21 mouse cellular contexts compared by ENCODE assay signal in the genomic region with DNA sequence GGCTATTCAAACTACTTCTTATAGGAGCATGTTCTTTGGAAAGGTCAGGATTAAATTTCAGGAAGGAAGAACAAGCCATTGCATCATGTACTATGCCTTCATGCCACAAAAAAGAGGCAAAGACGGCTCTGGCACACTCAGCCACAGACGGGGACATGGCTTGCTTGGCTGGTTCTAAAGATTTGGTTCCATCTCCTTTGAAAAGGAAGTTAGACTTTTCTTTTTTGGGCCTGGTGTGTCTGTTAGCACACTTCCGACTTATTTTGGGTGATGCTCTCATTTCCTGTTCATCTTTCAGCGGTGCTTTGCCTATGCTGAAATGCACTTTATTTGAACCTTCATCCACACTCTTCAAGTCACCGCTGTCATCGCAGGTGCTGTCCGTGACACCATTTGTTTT. TPM values are rescaled to one million over a fixed set of nuclear protein-coding genes. Genes with fewer than 3 reads are reported as not detected.
DNase-seq lines count a peak whose midpoint lies in the region; ATAC-seq and TF ChIP-seq lines count a peak whose summit lies in the region.
"Had no signal": no experiment of that assay in that cellular context is flagged by ENCODE, and none has a peak within 500 bp of the region (broad histone marks: within the 10 kb centered on the region; RNA-seq: fewer than 3 reads in every experiment).

No protein-coding gene starts in this region.

- no peaks in the 10 kb centered on the region for H3K79me2 ChIP-seq in CH12.LX (replicated peaks; ENCODE audit: control insufficient read depth, extremely low read depth, insufficient read depth, poor library complexity, severe bottlenecking)

- H3K36me3 ChIP-seq in CH12.LX (replicated peaks in 1 of 2; ENCODE audit: control insufficient read depth in 1 of 2, insufficient read depth in 1 of 2, low read length in 1 of 2), result peaks cover 42 to 60% of the 10 kb centered on the region in 2 experiments
- H3K36me3 ChIP-seq in splenic B cell, adult 2 months (ENCODE audit: control insufficient read depth, insufficient read depth, low read length, poor library complexity, severe bottlenecking), result peaks cover 5% of the 10 kb centered on the region; the same call in 1 of the 2 replicates
- H3K36me3 ChIP-seq in midbrain, embryonic 15.5 days (replicated peaks), result peaks cover 37% of the 10 kb centered on the region

- TF ChIP-seq POLR2A in CH12.LX (IDR thresholded peaks at IDR 0.05; ENCODE audit: low read depth, low read length), result no peak

- peak overlapping the region; percentile 65; the same call in 1 of the 2 replicates for H3K27ac ChIP-seq in CH12.LX (ENCODE audit: insufficient read depth, low read depth)
- no peak overlapping the region for H3K27ac ChIP-seq in midbrain, embryonic 15.5 days
- H3K27ac ChIP-seq: forebrain, embryonic 15.5 days; heart, embryonic 15.5 days; hindbrain, embryonic 15.5 days; kidney, embryonic 15.5 days; neural tube, embryonic 15.5 days; stomach, postnatal 0 days had no signal

- peak; percentile 90 for DNase-seq in heart, adult 11 months
- no peak for DNase-seq in heart, postnatal 4 days
- peak; percentile 60 for DNase-seq in layer of hippocampus, adult 9-11 months
- DNase-seq in layer of hippocampus, adult 18-20 months (ENCODE audit: low spot score in 2 of 2), result no peak
- peak; percentile 81 for DNase-seq in CH12.LX (ENCODE audit: extremely low read depth)
- DNase-seq in splenic B cell, adult 2 months (ENCODE audit: low read depth, low spot score), result peak; percentile 55
- DNase-seq in cerebellum, postnatal 25 days, result no peak
- DNase-seq: adrenal gland, adult 8-10 months; cerebellum, adult 8-10 months; gastrocnemius, postnatal 14 days; right cerebral cortex, postnatal 25 days had no signal

- 93% methylated on average over 7 of the region's 7 CpGs for WGBS in midbrain, embryonic 15.5 days

- 0 out of 2 replicates have a peak, but pooled peaks have one; percentile 61 for TF ChIP-seq EP300 in CH12.LX (IDR thresholded peaks at IDR 0.05; ENCODE audit: low read length)

- H3K4me2 ChIP-seq in CH12.LX (ENCODE audit: insufficient read depth, low read depth, poor library complexity, severe bottlenecking), result peak overlapping the region; percentile 3; the same call in 1 of the 2 replicates
- no peak overlapping the region for H3K4me2 ChIP-seq in midbrain, embryonic 15.5 days
- H3K4me2 ChIP-seq: forebrain, embryonic 15.5 days; heart, embryonic 15.5 days; hindbrain, embryonic 15.5 days; kidney, embryonic 15.5 days; midbrain, embryonic 11.5 days; neural tube, embryonic 15.5 days had no signal

- TF ChIP-seq RAD21 in CH12.LX (IDR thresholded peaks at IDR 0.05; ENCODE audit: low read depth, low read length), result no peak

- H3K9me3 ChIP-seq in CH12.LX (replicated peaks; ENCODE audit: low read length), result no peaks in the 10 kb centered on the region
- H3K9me3 ChIP-seq in midbrain, embryonic 15.5 days, result no peaks in the 10 kb centered on the region
- H3K9me3 ChIP-seq: forebrain, embryonic 15.5 days; heart, embryonic 15.5 days; hindbrain, embryonic 15.5 days; kidney, embryonic 15.5 days; neural tube, embryonic 15.5 days had no signal

- no peaks in the 10 kb centered on the region for H3K27me3 ChIP-seq in CH12.LX (replicated peaks)
- no peaks in the 10 kb centered on the region for H3K27me3 ChIP-seq in splenic B cell, adult 2 months (ENCODE audit: control insufficient read depth, insufficient read depth, low read length, poor library complexity, severe bottlenecking)
- no peaks in the 10 kb centered on the region for H3K27me3 ChIP-seq in midbrain, embryonic 15.5 days (replicated peaks)
- H3K27me3 ChIP-seq: forebrain, embryonic 15.5 days; heart, embryonic 15.5 days; hindbrain, embryonic 15.5 days; kidney, embryonic 15.5 days; neural tube, embryonic 15.5 days had no signal

- no peak overlapping the region for H3K9ac ChIP-seq in CH12.LX (ENCODE audit: insufficient read depth, low read depth)
- no peak overlapping the region for H3K9ac ChIP-seq in midbrain, embryonic 15.5 days
- H3K9ac ChIP-seq: forebrain, embryonic 15.5 days; heart, embryonic 15.5 days; hindbrain, embryonic 15.5 days; kidney, embryonic 15.5 days; neural tube, embryonic 15.5 days had no signal

- no peak for ATAC-seq in midbrain, embryonic 15.5 days (replicated peaks)
- ATAC-seq: activated CD4-positive, CD25-positive, alpha-beta regulatory T cell, adult 4 months; forebrain, embryonic 15.5 days; lung, postnatal 0 days had no signal

- dilution Hi-C loops in CH12.LX (cut with MboI; ENCODE audit: extremely low pct_ligation_motif_present, extremely low pct_unique_long_range_greater_than_20kb, low sequenced_read_pairs), result no loop called here

- in situ Hi-C loops in CH12.LX (cut with MboI; ENCODE audit: low pct_ligation_motif_present, low pct_unique_long_range_greater_than_20kb, low sequenced_read_pairs), result no loop called here

- peaks cover 0 to 31% of the 10 kb centered on the region in 2 experiments; a peak in 2 of 4 replicates for H3K4me1 ChIP-seq in CH12.LX (ENCODE audit: control insufficient read depth in 1 of 2, insufficient read depth in 2 of 2)
- no peaks in the 10 kb centered on the region for H3K4me1 ChIP-seq in midbrain, embryonic 15.5 days
- H3K4me1 ChIP-seq: forebrain, embryonic 15.5 days; heart, embryonic 15.5 days; hindbrain, embryonic 15.5 days; kidney, embryonic 15.5 days; neural tube, embryonic 15.5 days had no signal

- H3K4me3 ChIP-seq in CH12.LX (replicated peaks in 1 of 3; ENCODE audit: low read depth in 2 of 3, low read length in 2 of 3, poor library complexity in 1 of 3), result peak overlapping the region in 1 of 3 experiments; percentile 16
- H3K4me3 ChIP-seq in midbrain, embryonic 15.5 days, result no peak overlapping the region
- H3K4me3 ChIP-seq: forebrain, embryonic 15.5 days; heart, embryonic 15.5 days; hindbrain, embryonic 15.5 days; kidney, embryonic 15.5 days; neural tube, embryonic 15.5 days had no signal

- no peak for TF ChIP-seq CTCF in CH12.LX (conservative IDR thresholded peaks at IDR 0.05 in 1 of 2, IDR thresholded peaks at IDR 0.05 in 1 of 2; ENCODE audit: low read depth in 2 of 2, low read length in 2 of 2)

TF ChIP-seq in CH12.LX, 34 proteins besides CTCF, POLR2A, EP300 and RAD21:
- TF ChIP-seq HCFC1 (IDR thresholded peaks at IDR 0.05; ENCODE audit: low read depth, low read length) (no peak), ETS1 (conservative IDR thresholded peaks at IDR 0.05; ENCODE audit: low read depth, low read length) (peak; percentile 65; the same call in 1 of the 2 replicates), CHD2 (IDR thresholded peaks at IDR 0.05; ENCODE audit: low read length) (no peak), MYC (IDR thresholded peaks at IDR 0.05; ENCODE audit: low read depth, low read length) (0 out of 2 replicates have a peak, but pooled peaks have one; percentile 23), JUND (conservative IDR thresholded peaks at IDR 0.05; ENCODE audit: low read depth, low read length) (no peak), UBTF (IDR thresholded peaks at IDR 0.05; ENCODE audit: low read depth, low read length) (no peak), GABPA (IDR thresholded peaks at IDR 0.05; ENCODE audit: insufficient replicate concordance, low read depth, low read length) (no peak), MEF2A (IDR thresholded peaks at IDR 0.05; ENCODE audit: borderline replicate concordance, low read depth, low read length) (peak; percentile 94), ELF1 (IDR thresholded peaks at IDR 0.05; ENCODE audit: low read depth, low read length) (0 out of 2 replicates have a peak, but pooled peaks have one; percentile 52), JUN (IDR thresholded peaks at IDR 0.05; ENCODE audit: insufficient read depth, low read depth, low read length) (peak; percentile 50; the same call in 1 of the 2 replicates), TCF12 (IDR thresholded peaks at IDR 0.05; ENCODE audit: low read depth, low read length) (0 out of 2 replicates have a peak, but pooled peaks have one; percentile 15), ZMIZ1 (IDR thresholded peaks at IDR 0.05; ENCODE audit: low read depth, low read length) (no peak), BHLHE40 (IDR thresholded peaks at IDR 0.05; ENCODE audit: low read depth, low read length) (peak; percentile 50)

RNA-seq across cellular contexts. Expression of gene Fbxl3, which starts 56.3 kb away (rescaled TPM):
- 10 to 100 TPM; 57.6 to 59.7 TPM for total RNA-seq in heart, postnatal 4 days (2021)
- 100 to 1,000 TPM in 1 of 2 experiments, 10 to 100 TPM in 1; 97.2 to 101 TPM for total RNA-seq in layer of hippocampus, adult 18-20 months (2021)
- 21.4 and 22.6 TPM in 2 replicates for total RNA-seq in CH12.LX (2012; rRNA removed)
- total RNA-seq in CH12.LX (2014; rRNA removed), result 37.5 and 39.5 TPM in 2 replicates
- 37.1 and 43.3 TPM in 2 replicates for polyA plus RNA-seq in CH12.LX (2012; ENCODE audit: insufficient read length, low read depth)
- polyA plus RNA-seq in midbrain, embryonic 15.5 days (2015; fragmentation: Nextera tagmentation; extraction: Ambion mirVana), result 21.4 and 22.0 TPM in 2 replicates

Comparison
In these comparisons a context has a peak if more than half of its experiments do, and no peak if none do; other contexts are left out.
1. DNase-seq: peak in heart, adult 11 months (single experiment), layer of hippocampus, adult 9-11 months (single experiment), CH12.LX (single experiment) and splenic B cell, adult 2 months (single experiment); none in heart, postnatal 4 days (single experiment), layer of hippocampus, adult 18-20 months (0 of 2) and cerebellum, postnatal 25 days (0 of 2).